Mouse (Mus musculus) hindbrain, postnatal 0 days (tissue): ENCODE data around the gene Usp30. TPM values are rescaled to one million over a fixed set of nuclear protein-coding genes. Genes with fewer than 3 reads are reported as not detected.

Experiments
- ATAC-seq: fragments of 200-750 bp; cut with Nextera tagmentation; 2 replicates; pipeline ENCODE4 v1.8.0; 2017; ENCODE audit warnings: mild to moderate bottlenecking, moderate TSS enrichment, moderate library complexity
- DNase-seq: peaks from one replicate; pipeline ENCODE4 v3.0.0-alpha.2; 2015; ENCODE audit warnings: low spot score
- H3K27ac ChIP-seq: fragments of 300-500 bp; sonication (generic); 2 replicates; pipeline ENCODE4 v1.5.1; 2014; ENCODE audit warnings: mild to moderate bottlenecking
- H3K27me3 ChIP-seq: fragments of 300-500 bp; sonication (generic); 2 replicates; pipeline ENCODE4 v1.6.1; 2014; ENCODE audit warnings: low read length, mixed read lengths; ENCODE audit not compliant: insufficient read depth
- H3K36me3 ChIP-seq: fragments of 300-500 bp; sonication (generic); 2 replicates; pipeline ENCODE4 v1.6.1; 2014; ENCODE audit warnings: low read length, mixed read lengths; ENCODE audit not compliant: insufficient read depth
- H3K4me1 ChIP-seq: fragments of 300-500 bp; sonication (generic); 2 replicates; pipeline ENCODE4 v1.6.1; 2014; ENCODE audit warnings: antibody characterized with exemption, low read length, mixed read lengths; ENCODE audit not compliant: insufficient read depth
- H3K4me2 ChIP-seq: fragments of 300-500 bp; sonication (generic); 2 replicates; pipeline ENCODE4 v1.6.1; 2014; ENCODE audit warnings: low read depth, mild to moderate bottlenecking, low read length, moderate library complexity, mixed read lengths
- H3K4me3 ChIP-seq: fragments of 300-500 bp; sonication (generic); 2 replicates; pipeline ENCODE4 v1.5.1; 2014; ENCODE audit warnings: low read length
- H3K9ac ChIP-seq: fragments of 300-500 bp; sonication (generic); replicated peaks from 2 replicates; pipeline ENCODE4 v1.6.1; 2014; ENCODE audit warnings: mild to moderate bottlenecking, low read length, moderate library complexity, mixed read lengths
- H3K9me3 ChIP-seq: fragments of 300-500 bp; sonication (generic); 2 replicates; pipeline ENCODE4 v1.6.1; 2016; ENCODE audit warnings: low read length, mixed read lengths
- CTCF ChIP-seq: IDR thresholded peaks from 2 replicates; pipeline ENCODE4 v1.5.1; 2016; ENCODE audit warnings: antibody characterized with exemption, control low read depth, low read depth
- WGBS: fragments of 180-500 bp; shearing (Covaris S2); extraction: QIAGEN DNeasy Blood & Tissue Kit; methylation state at CpG from one replicate; pipeline ENCODE4 v1.1.7; 2014; 5-methylcytosine and 5-hydroxymethylcytosine counted together
- polyA plus RNA-seq: library from polyadenylated mRNA; unstranded; fragments of >200 nt; fragmentation: Nextera tagmentation; extraction: Ambion mirVana; gene quantifications from 2 replicates; pipeline ENCODE4 v1.2.1, GENCODE M21; 2015
- total RNA-seq: library from RNA; depleted of rRNA; stranded (reverse); fragments of >200 nt; gene quantifications from 2 replicates; pipeline ENCODE4 v1.2.3, GENCODE M21; 2014

The Usp30 gene
- total and polyA plus RNA-seq, 2 experiments from 2014 or later: 17.6 to 47.2 TPM

DNA sequence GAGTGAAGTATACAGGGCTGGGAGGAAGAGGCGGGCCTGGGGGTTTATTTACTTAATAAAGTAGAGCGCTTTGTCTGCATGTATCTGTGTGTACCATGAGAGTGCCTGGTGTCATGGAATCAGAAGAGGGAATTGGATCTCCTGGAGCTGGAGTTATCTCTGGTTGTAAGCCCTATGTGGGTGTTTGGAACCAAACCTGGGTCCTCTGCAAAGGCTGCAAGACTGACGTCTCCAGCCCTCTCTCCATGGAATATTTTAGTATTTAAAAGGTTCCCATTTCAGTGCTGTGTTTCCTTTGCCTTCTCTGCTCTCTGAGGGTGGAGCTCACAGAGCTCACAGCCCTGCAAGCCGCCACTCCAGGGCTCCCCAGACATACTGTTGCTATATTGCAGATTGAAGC, 54.5 kb downstream of the Usp30 start:
- ATAC-seq (no peak), DNase-seq (no peak)
- Histone ChIP-seq H3K36me3 (peaks cover 47% of the 10 kb centered on the region), H3K4me1 (no peaks in the 10 kb centered on the region), H3K4me2 (no peak overlapping the region), H3K27ac (no peak overlapping the region), H3K27me3 (no peaks in the 10 kb centered on the region), H3K9me3 (no peaks in the 10 kb centered on the region), H3K4me3 (no peak overlapping the region), H3K9ac (no peak overlapping the region)
- TF ChIP-seq CTCF: no peak
- 85% methylated on average over 4 of the region's 4 CpGs for WGBS

DNA sequence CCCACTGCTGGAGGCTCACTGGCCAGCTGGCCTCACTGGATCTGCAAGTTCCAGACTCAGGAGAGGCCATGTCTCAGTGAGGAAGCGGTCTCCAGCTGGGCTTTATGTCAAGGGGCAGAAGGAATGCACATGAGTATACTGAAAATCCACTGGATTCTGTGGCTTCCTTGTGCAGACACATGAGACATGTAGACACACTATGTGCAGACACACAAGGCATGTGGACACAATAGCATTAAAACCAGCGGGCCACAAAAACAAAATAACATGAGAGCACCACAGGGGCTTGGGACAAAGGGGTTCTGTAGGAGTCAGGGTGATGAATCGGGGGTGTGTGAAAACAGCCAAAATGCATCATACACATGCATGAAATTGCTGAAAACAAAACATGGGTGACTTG, 60.7 kb downstream of the Usp30 start:
- Histone ChIP-seq H3K9me3 (no peaks in the 10 kb centered on the region), H3K9ac (no peak overlapping the region), H3K4me1 (no peaks in the 10 kb centered on the region), H3K4me2 (no peak overlapping the region), H3K36me3 (peaks cover 26% of the 10 kb centered on the region), H3K4me3 (no peak overlapping the region), H3K27me3 (no peaks in the 10 kb centered on the region), H3K27ac (no peak overlapping the region)
- ATAC-seq (no peak), DNase-seq (no peak)
- TF ChIP-seq CTCF: no peak
- WGBS: 88% methylated on average over 3 of the region's 3 CpGs

DNA sequence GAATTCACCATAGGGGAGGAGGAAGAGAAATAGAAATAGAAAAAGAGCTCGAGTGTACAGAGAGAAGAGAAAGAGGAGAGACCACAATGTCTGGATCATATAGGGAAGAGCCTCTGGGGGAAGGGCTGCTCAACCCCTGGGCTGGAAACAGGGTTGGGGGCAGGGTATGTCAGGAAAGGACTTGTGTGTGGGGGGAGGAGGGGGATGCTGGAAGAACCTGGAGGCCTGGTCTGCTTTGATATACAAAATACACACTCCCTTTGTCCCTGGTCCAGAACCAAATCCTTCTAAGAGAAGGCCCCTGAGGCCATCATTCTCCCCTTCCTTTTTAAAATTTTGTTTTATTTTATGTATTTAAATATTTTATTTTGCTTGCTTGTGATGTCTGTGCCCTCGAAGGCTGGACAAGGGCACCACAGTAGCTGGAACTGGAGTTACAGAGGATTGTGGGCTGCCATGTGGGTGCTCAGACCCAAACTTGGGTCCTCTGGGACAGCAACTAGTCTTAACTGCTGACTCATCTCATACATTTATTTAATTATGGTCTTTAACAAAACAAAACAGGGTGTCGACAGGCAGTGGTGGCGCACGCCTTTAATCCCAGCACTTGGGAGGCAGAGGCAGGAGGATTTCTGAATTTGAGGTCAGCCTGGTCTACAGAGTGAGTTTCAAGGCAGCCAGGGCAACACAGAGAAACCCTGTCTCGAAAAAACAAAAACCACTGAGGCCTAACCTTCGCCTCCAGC, 61.4 kb downstream of the Usp30 start:
- Histone ChIP-seq H3K4me2 (peak overlapping the region; percentile 87), H3K27me3 (no peaks in the 10 kb centered on the region), H3K9me3 (no peaks in the 10 kb centered on the region), H3K4me1 (no peaks in the 10 kb centered on the region; the same call in 1 of the 2 replicates), H3K27ac (no peak overlapping the region; the same call in 1 of the 2 replicates), H3K36me3 (peaks cover 20% of the 10 kb centered on the region), H3K4me3 (no peak overlapping the region), H3K9ac (no peak overlapping the region)
- ATAC-seq (no peak), DNase-seq (no peak)
- 84% methylated on average over 7 of the region's 7 CpGs for WGBS
- no peak for TF ChIP-seq CTCF

GRCm38 (mm10) chr5:114127374-114128349, 62.4 kb downstream of the Usp30 start, which contains the start of gene Alkbh2:
Gene Alkbh2, minus strand, starts transcription at chr5:114128218.
- peak; percentile 88 for DNase-seq
- peak; percentile 27; the same call in 1 of the 2 replicates for ATAC-seq
- WGBS: under 1% methylated on average over 68 of the region's 69 CpGs
- Histone ChIP-seq H3K4me1 (no peaks in the 10 kb centered on the region; the same call in 1 of the 2 replicates), H3K27me3 (no peaks in the 10 kb centered on the region), H3K9me3 (no peaks in the 10 kb centered on the region), H3K4me3 (peak within 1 kb of the TSS; percentile 63), H3K36me3 (peaks cover 10% of the 10 kb centered on the region), H3K27ac (peak within 1 kb of the TSS; percentile 87), H3K9ac (peak within 1 kb of the TSS; percentile 74), H3K4me2 (peak within 1 kb of the TSS; percentile 87)
- TF ChIP-seq CTCF: peak; percentile 97

DNA sequence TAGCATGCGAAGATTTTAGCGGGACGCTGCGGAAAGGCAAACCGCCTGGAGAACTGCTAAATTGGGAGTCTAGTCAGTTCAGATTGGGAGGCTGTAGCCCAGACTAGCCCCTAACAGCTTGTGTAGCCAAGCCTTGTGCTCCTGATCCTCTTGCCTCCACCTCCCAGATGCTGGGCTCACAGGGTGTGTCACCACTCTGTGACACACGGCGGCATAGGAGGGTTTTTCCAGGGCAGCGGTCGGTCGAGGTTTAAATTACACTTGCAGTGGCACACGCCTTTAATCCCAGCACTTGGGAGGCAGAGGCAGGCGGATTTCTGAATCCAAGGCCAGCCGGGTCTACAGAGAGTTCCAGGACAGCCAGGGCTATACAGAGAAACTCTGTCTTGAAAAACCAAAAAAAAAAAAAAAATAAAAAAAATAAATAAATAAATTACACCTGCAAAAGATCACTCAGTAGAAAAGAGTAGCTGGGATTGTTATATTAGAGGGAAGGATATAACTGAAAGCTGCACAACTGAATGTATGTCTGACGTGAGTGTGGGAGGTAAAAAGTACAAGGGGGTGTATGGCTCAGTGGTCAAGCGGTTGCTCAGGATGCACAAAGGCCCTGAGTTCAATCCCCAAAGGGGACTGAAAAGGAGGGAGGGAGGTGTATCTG, 64.4 kb downstream of the Usp30 start:
- Histone ChIP-seq H3K27me3 (no peaks in the 10 kb centered on the region), H3K9ac (no peak overlapping the region), H3K36me3 (no peaks in the 10 kb centered on the region), H3K9me3 (no peaks in the 10 kb centered on the region), H3K4me1 (no peaks in the 10 kb centered on the region; the same call in 1 of the 2 replicates), H3K4me2 (peak overlapping the region; percentile 98), H3K4me3 (peak overlapping the region; percentile 80), H3K27ac (no peak overlapping the region)
- no peak for ATAC-seq
- no peak for TF ChIP-seq CTCF
- WGBS: 81% methylated on average over 15 of the region's 15 CpGs
- no peak for DNase-seq

GRCm38 (mm10) chr5:114130211-114130605, 64.9 kb downstream of the Usp30 start, which contains the start of gene Ung:
Gene Ung, plus strand, starts transcription at chr5:114130386.
- WGBS: under 1% methylated on average over 29 of the region's 29 CpGs
- Histone ChIP-seq H3K36me3 (no peaks in the 10 kb centered on the region), H3K9ac (peak within 1 kb of the TSS; percentile 52), H3K27ac (peak within 1 kb of the TSS; percentile 56; the same call in 1 of the 2 replicates), H3K27me3 (no peaks in the 10 kb centered on the region), H3K4me1 (no peaks in the 10 kb centered on the region; the same call in 1 of the 2 replicates), H3K9me3 (no peaks in the 10 kb centered on the region), H3K4me3 (peak within 1 kb of the TSS; percentile 80), H3K4me2 (peak within 1 kb of the TSS; percentile 98)
- ATAC-seq: peak; percentile 35
- TF ChIP-seq CTCF: no peak
- DNase-seq: peak; percentile 81
